Mouse (Mus musculus): ENCODE data around the gene Rala.
"Not testable (repeated sequence)": the region's sequence is repeated elsewhere in the genome, so short reads cannot be mapped to it uniquely, and the experiment has no call there.

Gene Rala

GRCm38 (mm10) chr13:17944078-17944917, at the start of gene Rala:
Gene Rala (minus strand): TSS chr13:17944239.
- DNase-seq (ENCODE audit: low read depth, low spot score): peak; percentile 93

DNA sequence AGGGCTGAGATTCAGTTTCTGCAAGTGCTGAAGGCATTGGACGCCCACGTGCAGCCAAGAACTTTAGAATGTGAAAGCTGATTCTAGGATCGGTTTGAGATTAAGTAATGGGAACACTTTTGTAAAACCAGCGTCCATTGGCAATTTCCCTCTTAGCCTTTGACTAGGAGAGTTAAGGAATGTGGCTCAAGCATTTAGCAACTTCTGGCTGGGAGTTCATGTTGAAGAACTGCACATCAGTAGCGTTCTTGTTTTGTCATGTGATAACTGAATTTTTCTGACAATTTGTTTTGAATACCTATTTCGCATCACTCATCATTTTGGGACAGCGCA, 49.4 kb upstream of the Rala start:
- DNase-seq (ENCODE audit: low read depth, low spot score): no peak

DNA sequence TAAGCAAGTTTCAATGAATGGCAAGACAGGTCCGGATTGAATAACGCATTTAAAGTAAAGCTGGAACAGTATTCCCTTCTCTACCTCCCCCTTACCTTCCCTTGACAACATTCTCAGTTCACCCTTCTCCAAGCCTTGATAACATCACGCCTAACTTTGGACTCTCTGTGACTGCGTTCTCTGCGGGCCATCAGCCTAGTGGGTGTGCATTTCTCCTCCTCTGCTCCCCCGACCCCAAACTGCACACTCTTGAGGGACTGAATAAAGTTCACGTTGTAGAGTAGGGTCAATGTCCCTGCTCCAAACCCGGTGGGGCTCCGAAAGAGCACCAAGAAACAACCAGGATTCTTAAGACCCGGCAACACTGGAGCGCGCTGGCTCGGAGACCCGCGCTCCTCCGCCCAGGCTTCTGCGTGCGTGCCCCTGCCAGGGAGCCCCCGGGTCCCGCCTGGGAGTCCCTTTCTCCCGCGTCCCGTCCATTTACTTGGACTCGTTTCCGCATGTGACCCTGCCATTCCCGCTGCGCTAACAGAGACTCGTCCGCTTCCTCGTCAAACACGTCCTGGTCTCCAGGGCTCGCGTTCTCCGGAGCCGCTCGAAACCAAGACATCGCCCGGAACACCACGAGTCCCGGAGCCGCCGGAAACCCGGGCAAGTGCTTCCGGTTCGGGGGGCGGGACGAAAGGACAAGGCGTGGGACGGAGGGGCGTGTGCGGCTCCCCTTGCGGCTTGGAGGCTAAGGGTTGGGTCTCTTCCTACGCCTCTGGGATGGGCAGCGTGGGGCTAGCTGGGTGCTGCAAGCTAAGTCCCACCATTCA, 48.9 kb upstream of the Rala start, which contains the start of gene Yae1d1:
Yae1d1 (minus strand) TSS at position 653 of the 818 bp plus-strand sequence.
- DNase-seq (ENCODE audit: low read depth, low spot score): peak; percentile 89

GRCm38 (mm10) chr13:17992009-17992408, 48.0 kb upstream of the Rala start:
- no peak for DNase-seq (ENCODE audit: low read depth, low spot score)

- peak; percentile 34 for DNase-seq (ENCODE audit: low read depth, low spot score)
Measured at GRCm38 (mm10) chr13:17983194-17983593, 39.2 kb upstream of the Rala start.

DNA sequence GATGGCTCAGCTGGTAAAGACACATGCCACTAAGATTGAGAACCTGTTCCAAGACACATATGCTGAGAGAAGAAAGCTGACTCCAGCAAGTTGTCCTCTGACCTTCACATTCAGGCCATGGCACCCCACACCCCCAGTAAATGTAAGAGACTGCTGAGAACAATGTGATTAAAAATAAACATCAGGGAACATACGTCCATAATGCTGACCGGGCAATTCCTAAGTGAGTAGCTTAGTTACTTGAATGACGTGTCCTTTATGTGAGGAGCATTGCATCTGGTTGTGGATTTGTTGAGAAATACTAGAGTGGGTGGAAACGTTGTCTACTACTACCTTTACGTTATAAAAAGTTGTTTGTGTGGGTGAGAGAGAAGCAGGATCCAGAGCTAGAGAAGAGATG, 38.6 kb upstream of the Rala start:
- DNase-seq (ENCODE audit: low read depth, low spot score): no peak

GRCm38 (mm10) chr13:17976854-17977739, 33.1 kb upstream of the Rala start:
- no peak for DNase-seq (ENCODE audit: low read depth, low spot score)

- peak; percentile 85 for DNase-seq (ENCODE audit: low read depth, low spot score)
Measured at GRCm38 (mm10) chr13:17975891-17976290, 31.9 kb upstream of the Rala start.

DNA sequence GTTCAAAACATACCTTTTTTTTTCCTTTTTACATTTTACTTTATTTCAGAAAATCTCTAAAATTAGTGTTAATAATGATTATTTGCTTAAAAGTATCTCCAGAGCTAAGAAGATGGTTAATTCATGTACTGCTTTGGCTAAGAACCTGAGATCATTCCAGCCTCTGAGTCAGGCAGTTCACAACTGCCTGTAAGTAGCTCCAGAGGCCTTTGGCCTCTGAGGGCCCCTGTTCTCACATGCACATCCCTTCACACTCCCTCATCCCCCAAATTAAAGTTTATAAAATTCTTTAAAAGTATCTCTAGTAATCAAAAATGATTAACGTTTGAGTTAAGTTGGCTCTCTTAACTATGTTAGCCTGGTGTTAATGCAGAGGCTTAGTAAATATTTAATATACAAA, 31.4 kb upstream of the Rala start:
- peak; percentile 22 for DNase-seq (ENCODE audit: low read depth, low spot score)

- DNase-seq (ENCODE audit: low read depth, low spot score): no peak
Measured at GRCm38 (mm10) chr13:17974734-17975133, 30.7 kb upstream of the Rala start.

DNA sequence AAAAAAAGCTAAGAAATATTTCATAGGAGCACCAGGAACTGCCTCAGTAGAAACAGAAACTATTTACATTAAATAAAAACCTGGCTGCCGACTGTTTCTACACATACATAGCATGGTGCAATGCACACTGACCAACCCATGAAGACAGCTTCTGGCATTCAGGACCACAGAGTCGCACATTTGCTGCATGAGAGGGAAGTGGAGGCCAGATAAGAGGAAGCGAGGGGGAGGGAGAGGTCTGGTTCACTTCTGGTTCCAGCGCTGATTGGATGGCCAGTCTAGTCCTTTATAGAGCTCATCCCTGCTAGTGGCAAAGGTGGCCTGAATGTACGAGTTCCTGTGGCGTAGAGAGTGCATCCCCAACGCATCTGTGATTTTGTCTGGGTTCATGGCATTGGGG, 16.6 kb upstream of the Rala start:
- no peak for DNase-seq (ENCODE audit: low read depth, low spot score)

GRCm38 (mm10) chr13:17954282-17954681, 10.2 kb upstream of the Rala start:
- no peak for DNase-seq (ENCODE audit: low read depth, low spot score)

DNA sequence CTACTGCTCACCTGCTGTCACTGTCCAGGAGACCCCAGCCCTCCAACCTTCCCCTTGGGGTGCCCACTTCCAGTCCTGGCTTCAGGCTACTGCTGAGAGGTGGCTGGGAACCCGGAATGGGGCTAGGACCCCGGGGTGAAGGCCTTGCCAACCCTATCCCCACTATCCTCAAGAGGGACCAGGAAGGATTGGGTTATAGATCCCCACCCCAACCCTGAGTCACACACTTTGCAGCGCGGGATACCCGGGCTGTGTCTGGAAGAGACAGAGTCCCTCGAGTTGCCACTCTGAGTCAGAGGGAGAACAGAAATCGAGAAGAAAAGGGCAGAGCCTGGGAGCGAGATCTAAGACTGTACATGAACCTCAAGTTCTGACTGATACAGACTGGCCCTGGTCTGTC, 6.5 kb upstream of the Rala start:
- DNase-seq (ENCODE audit: low read depth, low spot score): not testable (repeated sequence)

GRCm38 (mm10) chr13:17949555-17949954, 5.5 kb upstream of the Rala start:
- DNase-seq (ENCODE audit: low read depth, low spot score): no peak

GRCm38 (mm10) chr13:17943306-17944077, 547 bp downstream of the Rala start:
- peak; percentile 37 for DNase-seq (ENCODE audit: low read depth, low spot score)

DNA sequence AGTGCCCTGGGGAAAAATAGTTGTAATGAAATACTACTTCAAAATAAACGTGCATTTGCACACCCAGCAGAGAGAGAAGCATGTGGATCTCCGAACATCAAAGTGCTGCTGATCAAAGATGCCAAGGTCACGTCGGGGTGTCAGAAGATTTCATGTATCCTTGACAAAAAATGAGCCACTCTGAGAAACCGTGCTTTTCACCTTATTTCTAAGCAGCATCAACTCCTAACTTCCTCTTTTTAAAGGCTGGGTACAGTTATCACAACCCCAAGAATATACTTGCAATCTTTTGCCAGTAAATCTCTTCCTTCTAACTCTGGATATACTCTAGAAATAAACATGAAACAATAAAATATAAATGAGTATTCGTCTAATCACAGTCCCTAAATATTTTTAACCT, 1.7 kb downstream of the Rala start:
- DNase-seq (ENCODE audit: low read depth, low spot score): no peak

DNA sequence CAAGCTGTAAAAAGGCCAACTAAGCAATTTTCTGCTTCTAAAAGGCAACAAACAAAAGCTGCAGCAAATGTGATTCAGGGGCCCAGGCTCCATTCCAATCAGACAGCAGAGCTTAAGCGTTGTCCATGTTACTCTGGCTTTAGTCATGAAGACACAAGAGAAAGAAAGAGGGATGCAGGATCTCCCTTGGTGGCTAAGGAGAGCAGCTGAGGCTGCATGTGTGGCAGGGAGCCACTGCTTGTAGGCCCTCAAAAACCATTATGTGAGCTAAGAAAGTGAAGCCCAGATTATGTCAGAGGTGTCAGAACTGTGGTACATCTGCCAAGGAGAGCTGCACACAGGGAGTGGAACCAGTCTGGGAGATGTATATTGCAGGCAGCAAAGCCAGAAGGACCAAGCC, 36.7 kb downstream of the Rala start:
- no peak for DNase-seq (ENCODE audit: low read depth, low spot score)

DNA sequence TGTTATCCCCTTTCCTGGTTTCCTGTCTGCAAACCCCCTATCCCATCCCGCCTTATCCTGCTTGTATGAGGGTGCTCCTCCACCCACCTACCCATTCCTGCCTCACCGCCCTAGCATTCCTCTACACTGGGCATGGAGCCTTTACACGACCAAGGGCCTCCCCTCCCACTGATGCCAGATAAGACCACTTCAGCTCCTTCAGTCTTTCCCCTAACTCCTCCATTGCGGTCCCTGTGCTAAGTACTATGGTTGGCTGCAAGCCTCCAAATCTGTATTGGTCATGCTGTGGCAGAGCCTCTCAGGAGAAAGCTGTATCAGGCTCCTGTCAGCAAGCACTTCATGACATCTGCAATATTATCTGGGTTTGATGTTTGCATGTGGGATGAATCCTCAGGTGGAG, 42.6 kb downstream of the Rala start:
- DNase-seq (ENCODE audit: low read depth, low spot score): no peak

- no peak for DNase-seq (ENCODE audit: low read depth, low spot score)
Measured at GRCm38 (mm10) chr13:17900641-17901040, 43.4 kb downstream of the Rala start.

DNA sequence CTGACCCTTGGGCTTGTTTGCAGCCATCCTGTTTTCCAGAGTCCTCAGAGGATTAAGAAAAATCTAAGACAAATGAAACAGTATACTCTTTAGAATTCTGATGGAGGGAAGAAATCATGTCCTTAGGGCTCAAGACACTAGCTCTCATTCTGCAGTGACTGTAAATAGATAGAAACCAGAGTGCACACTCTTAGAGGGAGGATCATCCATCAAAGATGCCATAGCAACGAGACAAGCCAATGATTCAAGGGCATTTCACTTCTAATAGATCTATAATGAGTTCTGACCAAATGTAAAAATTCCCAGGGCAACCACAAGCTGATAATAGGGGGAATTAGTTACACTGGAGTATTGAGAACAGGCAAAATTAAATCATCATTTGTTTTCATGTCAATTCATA, 47.0 kb downstream of the Rala start:
- no peak for DNase-seq (ENCODE audit: low read depth, low spot score)

GRCm38 (mm10) chr13:17891545-17891944, 52.5 kb downstream of the Rala start:
- DNase-seq (ENCODE audit: low read depth, low spot score): no peak
